Mouse (Mus musculus) C3H10T1/2 (cell line): ENCODE measurements around the gene Pramel6. TPM values are rescaled to one million over a fixed set of nuclear protein-coding genes. Genes with fewer than 3 reads are reported as not detected.

Source experiments
- polyA plus RNA-seq, 2 experiments: library from polyadenylated mRNA; unstranded; fragments of >200 nt; fragmentation: generic; extraction: Trizol; gene quantifications; one replicate each; pipeline ENCODE4 v1.2.1; 2012; ENCODE audit warnings: missing spikeins in 2 of 2

Pramel6 gene
- polyA plus RNA-seq: not detected

DNA sequence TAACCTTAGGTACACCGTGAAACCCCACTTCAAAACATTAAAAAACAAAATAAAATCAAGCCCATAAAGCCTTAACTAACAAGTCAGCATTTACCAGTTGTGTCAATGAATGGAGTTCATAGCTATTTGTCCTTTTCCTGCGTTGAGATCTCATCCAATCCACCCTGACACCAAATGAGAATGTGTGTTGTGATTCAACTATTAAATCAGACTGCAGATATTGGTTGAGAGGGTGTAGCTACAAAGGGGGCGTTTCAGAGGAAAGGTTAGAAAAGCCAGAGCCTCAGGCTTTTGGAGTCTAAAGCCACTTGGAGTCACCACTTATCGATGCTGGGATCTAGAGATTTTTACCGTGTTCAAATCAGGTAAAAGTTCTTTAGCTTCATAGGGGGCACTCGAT lies at the start of gene Pramel6:
TSS of gene Pramel6 (plus strand) at position 301 of the 400 bp plus-strand sequence.

GRCm38 (mm10) chr2:87496993-87497392 lies 9.4 kb upstream of the Pramel6 start, which contains the start of gene Pramel7:
TSS of gene Pramel7 (minus strand) at chr2:87497093.

GRCm38 (mm10) chr2:87531496-87531895 lies 25.1 kb downstream of the Pramel6 start, which contains the start of gene Olfr153:
TSS of gene Olfr153 (plus strand) at chr2:87531796.

GRCm38 (mm10) chr2:87545442-87545841 lies 39.1 kb downstream of the Pramel6 start, which contains the start of gene Olfr1128:
TSS of gene Olfr1128 (minus strand) at chr2:87545542.

Other genes with a start within 250 kb of the Pramel6 start
- gene Olfr1116, start 239.0 kb upstream of the Pramel6 start, polyA plus RNA-seq: not detected
- gene Olfr1118, start 199.0 kb upstream of the Pramel6 start, polyA plus RNA-seq: not detected
- gene Olfr1120, start 151.8 kb upstream of the Pramel6 start, polyA plus RNA-seq: not detected
- not detected for gene Olfr1121, start 136.7 kb upstream of the Pramel6 start, polyA plus RNA-seq
- not detected for gene Olfr1122, start 120.7 kb upstream of the Pramel6 start, polyA plus RNA-seq
- not detected for gene Olfr1123, start 89.9 kb upstream of the Pramel6 start, polyA plus RNA-seq
- gene Olfr1124, start 76.3 kb upstream of the Pramel6 start, polyA plus RNA-seq: not detected
- not detected for gene Olfr1126, start 52.6 kb upstream of the Pramel6 start, polyA plus RNA-seq
- not detected for gene Pramel7, start 9.5 kb upstream of the Pramel6 start, polyA plus RNA-seq
- gene Olfr153, start 25.2 kb downstream of the Pramel6 start, polyA plus RNA-seq: not detected
- gene Olfr1128, start 39.0 kb downstream of the Pramel6 start, polyA plus RNA-seq: not detected
- gene Olfr1129, start 67.3 kb downstream of the Pramel6 start, polyA plus RNA-seq: not detected
- gene Olfr1130, start 99.6 kb downstream of the Pramel6 start, polyA plus RNA-seq: not detected
- gene Olfr1131, start 120.5 kb downstream of the Pramel6 start, polyA plus RNA-seq: not detected
- gene Olfr1132, start 131.0 kb downstream of the Pramel6 start, polyA plus RNA-seq: not detected
- not detected for gene Olfr1133, start 140.8 kb downstream of the Pramel6 start, polyA plus RNA-seq
- gene Olfr1134, start 151.9 kb downstream of the Pramel6 start, polyA plus RNA-seq: not detected
- not detected for gene Olfr1135, start 167.1 kb downstream of the Pramel6 start, polyA plus RNA-seq
- gene Olfr1136, start 187.4 kb downstream of the Pramel6 start, polyA plus RNA-seq: not detected
- not detected for gene Olfr1137, start 206.6 kb downstream of the Pramel6 start, polyA plus RNA-seq
- gene Olfr1138, start 233.4 kb downstream of the Pramel6 start, polyA plus RNA-seq: not detected
- gene Olfr1140, start 237.2 kb downstream of the Pramel6 start, polyA plus RNA-seq: not detected
- gene Olfr1141, start 247.4 kb downstream of the Pramel6 start, polyA plus RNA-seq: not detected